Mouse (Mus musculus): ENCODE measurements around the gene Triobp. TPM values are rescaled to one million over a fixed set of nuclear protein-coding genes. Genes with fewer than 3 reads are reported as not detected.
A peak's percentile ranks its signal among the peaks of the same experiment; 100 is the strongest.

Triobp gene
- polyA plus RNA-seq, 1 experiment, result 47.6 TPM

GRCm38 (mm10) chr15:78982658-78983435, 35.3 kb downstream of the Triobp start:
- TF ChIP-seq POLR2A (IDR thresholded peaks at IDR 0.05; ENCODE audit: low read depth, low read length), result peak; percentile 83
- no peak for TF ChIP-seq CTCF (conservative IDR thresholded peaks at IDR 0.05; ENCODE audit: insufficient read depth, insufficient read length, low read depth, low read length)
- no peaks in the 10 kb centered on the region for H3K27me3 ChIP-seq (replicated peaks; ENCODE audit: control insufficient read depth, insufficient read depth, low read length)
- H3K4me3 ChIP-seq (ENCODE audit: insufficient read depth, low read depth, low read length), result peak overlapping the region; percentile 98
- under 1% methylated on average over 67 of the region's 67 CpGs for WGBS
- peak; percentile 95 for DNase-seq
- peak overlapping the region; percentile 89 for H3K27ac ChIP-seq (ENCODE audit: insufficient read depth, low read depth, low read length)
- peaks cover 11% of the 10 kb centered on the region; the same call in 1 of the 2 replicates for H3K4me1 ChIP-seq (ENCODE audit: control insufficient read depth, insufficient read depth, low read length)
- no peaks in the 10 kb centered on the region for H3K36me3 ChIP-seq (ENCODE audit: control insufficient read depth, insufficient read depth, low read length)

GRCm38 (mm10) chr15:78983436-78984285, 36.1 kb downstream of the Triobp start:
- no peaks in the 10 kb centered on the region for H3K27me3 ChIP-seq (replicated peaks; ENCODE audit: control insufficient read depth, insufficient read depth, low read length)
- 3% methylated on average over 21 of the region's 21 CpGs for WGBS
- peak; percentile 73 for DNase-seq
- H3K27ac ChIP-seq (ENCODE audit: insufficient read depth, low read depth, low read length), result peak overlapping the region; percentile 89
- H3K4me1 ChIP-seq (ENCODE audit: control insufficient read depth, insufficient read depth, low read length), result peaks cover 18% of the 10 kb centered on the region; the same call in 1 of the 2 replicates
- H3K4me3 ChIP-seq (ENCODE audit: insufficient read depth, low read depth, low read length), result peak overlapping the region; percentile 98
- TF ChIP-seq POLR2A (IDR thresholded peaks at IDR 0.05; ENCODE audit: low read depth, low read length) (no peak), CTCF (conservative IDR thresholded peaks at IDR 0.05; ENCODE audit: insufficient read depth, insufficient read length, low read depth, low read length) (no peak)
- H3K36me3 ChIP-seq (ENCODE audit: control insufficient read depth, insufficient read depth, low read length), result no peaks in the 10 kb centered on the region

GRCm38 (mm10) chr15:78984286-78984778, 36.8 kb downstream of the Triobp start:
- 60% methylated on average over 5 of the region's 5 CpGs for WGBS
- Histone ChIP-seq H3K4me1 (ENCODE audit: control insufficient read depth, insufficient read depth, low read length) (peaks cover 20% of the 10 kb centered on the region; the same call in 1 of the 2 replicates), H3K36me3 (ENCODE audit: control insufficient read depth, insufficient read depth, low read length) (no peaks in the 10 kb centered on the region), H3K4me3 (ENCODE audit: insufficient read depth, low read depth, low read length) (peak overlapping the region; percentile 98; the same call in 1 of the 2 replicates), H3K27ac (ENCODE audit: insufficient read depth, low read depth, low read length) (no peak overlapping the region), H3K27me3 (replicated peaks; ENCODE audit: control insufficient read depth, insufficient read depth, low read length) (no peaks in the 10 kb centered on the region)
- TF ChIP-seq CTCF (conservative IDR thresholded peaks at IDR 0.05; ENCODE audit: insufficient read depth, insufficient read length, low read depth, low read length), result no peak
- no peak for TF ChIP-seq POLR2A (IDR thresholded peaks at IDR 0.05; ENCODE audit: low read depth, low read length)
- DNase-seq, result no peak

- no peak overlapping the region for H3K27ac ChIP-seq (ENCODE audit: insufficient read depth, low read depth, low read length)
- DNase-seq, result peak; percentile 42
- no peaks in the 10 kb centered on the region for H3K27me3 ChIP-seq (replicated peaks; ENCODE audit: control insufficient read depth, insufficient read depth, low read length)
- 61% methylated on average over 11 of the region's 11 CpGs for WGBS
- TF ChIP-seq POLR2A (IDR thresholded peaks at IDR 0.05; ENCODE audit: low read depth, low read length) (no peak), CTCF (conservative IDR thresholded peaks at IDR 0.05; ENCODE audit: insufficient read depth, insufficient read length, low read depth, low read length) (no peak)
- H3K36me3 ChIP-seq (ENCODE audit: control insufficient read depth, insufficient read depth, low read length), result no peaks in the 10 kb centered on the region
- peaks cover 20% of the 10 kb centered on the region; the same call in 1 of the 2 replicates for H3K4me1 ChIP-seq (ENCODE audit: control insufficient read depth, insufficient read depth, low read length)
- H3K4me3 ChIP-seq (ENCODE audit: insufficient read depth, low read depth, low read length), result no peak overlapping the region
Measured at GRCm38 (mm10) chr15:78986536-78987220, 39.2 kb downstream of the Triobp start.

GRCm38 (mm10) chr15:78988499-78988971, 41.0 kb downstream of the Triobp start:
- H3K4me1 ChIP-seq (ENCODE audit: control insufficient read depth, insufficient read depth, low read length), result peaks cover 15% of the 10 kb centered on the region; the same call in 1 of the 2 replicates
- no peak overlapping the region for H3K27ac ChIP-seq (ENCODE audit: insufficient read depth, low read depth, low read length)
- TF ChIP-seq POLR2A (IDR thresholded peaks at IDR 0.05; ENCODE audit: low read depth, low read length) (no peak), CTCF (conservative IDR thresholded peaks at IDR 0.05; ENCODE audit: insufficient read depth, insufficient read length, low read depth, low read length) (no peak)
- peak; percentile 74 for DNase-seq
- H3K27me3 ChIP-seq (replicated peaks; ENCODE audit: control insufficient read depth, insufficient read depth, low read length), result no peaks in the 10 kb centered on the region
- no peak overlapping the region for H3K4me3 ChIP-seq (ENCODE audit: insufficient read depth, low read depth, low read length)
- 25% methylated on average over 14 of the region's 14 CpGs for WGBS
- H3K36me3 ChIP-seq (ENCODE audit: control insufficient read depth, insufficient read depth, low read length), result no peaks in the 10 kb centered on the region

Data from kidney, adult 2 months (tissue).